Mouse (Mus musculus) ES-Bruce4 (cell line): ENCODE results near the gene Spata13. TPM values are rescaled to one million over a fixed set of nuclear protein-coding genes. Genes with fewer than 3 reads are reported as not detected.

Source experiments
- H3K27ac ChIP-seq: 2 replicates; pipeline ENCODE4 v1.5.1; 2012; ENCODE audit warnings: low read length, inconsistent platforms; ENCODE audit not compliant: insufficient read depth
- H3K27me3 ChIP-seq: 2 replicates; pipeline ENCODE4 v1.6.1; 2012; ENCODE audit warnings: mild to moderate bottlenecking, low read length, inconsistent platforms; ENCODE audit not compliant: control insufficient read depth, poor library complexity, insufficient read depth, severe bottlenecking
- H3K36me3 ChIP-seq: 2 replicates; pipeline ENCODE4 v1.6.1; 2012; ENCODE audit warnings: inconsistent platforms, mild to moderate bottlenecking, low read length, moderate library complexity; ENCODE audit not compliant: control insufficient read depth, poor library complexity, insufficient read depth, severe bottlenecking
- H3K4me1 ChIP-seq: one replicate; pipeline ENCODE4 v1.8.1; 2011; ENCODE audit warnings: low read length; ENCODE audit not compliant: control insufficient read depth, insufficient read depth
- H3K4me3 ChIP-seq: 2 replicates; pipeline ENCODE4 v1.5.1; 2011; ENCODE audit warnings: low read depth, mild to moderate bottlenecking, low read length
- H3K9ac ChIP-seq: 2 replicates; pipeline ENCODE4 v1.6.1; 2012; ENCODE audit warnings: low read depth, mild to moderate bottlenecking, inconsistent platforms; ENCODE audit not compliant: poor library complexity, severe bottlenecking
- H3K9me3 ChIP-seq: replicated peaks from 2 replicates; pipeline ENCODE4 v1.6.1; 2012; ENCODE audit warnings: mild to moderate bottlenecking, low read length, inconsistent platforms; ENCODE audit not compliant: control insufficient read depth, poor library complexity, insufficient read depth, severe bottlenecking
- CTCF ChIP-seq: IDR thresholded peaks from one replicate; pipeline ENCODE4 v1.8.1; 2011; ENCODE audit warnings: low read depth, low read length
- EP300 ChIP-seq: IDR thresholded peaks from 2 replicates; pipeline ENCODE4 v1.6.1; 2011; ENCODE audit warnings: low read depth, low read length; ENCODE audit not compliant: insufficient read depth
- POLR2A ChIP-seq: IDR thresholded peaks from one replicate; pipeline ENCODE4 v1.8.1; 2011; ENCODE audit warnings: low read length; ENCODE audit not compliant: insufficient read depth
- polyA plus RNA-seq: library from polyadenylated mRNA; stranded (reverse); fragments of >200 nt; gene quantifications from 2 replicates; pipeline ENCODE4 v1.2.4, GENCODE M21; 2011; ENCODE audit warnings: low read depth; ENCODE audit not compliant: missing spikeins, insufficient read depth, insufficient read length

Spata13 gene
- polyA plus RNA-seq, 1 experiment = 38.5 TPM

GRCm38 (mm10) chr14:60739155-60739554 lies 105.4 kb downstream of the Spata13 start:
- Histone ChIP-seq H3K4me3 (no peak overlapping the region), H3K27me3 (no peaks in the 10 kb centered on the region), H3K27ac (no peak overlapping the region), H3K36me3 (no peaks in the 10 kb centered on the region), H3K9ac (no peak overlapping the region), H3K9me3 (no peaks in the 10 kb centered on the region), H3K4me1 (peaks cover 12% of the 10 kb centered on the region)
- TF ChIP-seq CTCF = no peak
- no peak for TF ChIP-seq POLR2A
- TF ChIP-seq EP300 = no peak

- H3K9ac ChIP-seq = no peak overlapping the region
- no peaks in the 10 kb centered on the region for H3K36me3 ChIP-seq
- H3K4me1 ChIP-seq = peaks cover 12% of the 10 kb centered on the region
- no peak overlapping the region for H3K4me3 ChIP-seq
- TF ChIP-seq EP300 (no peak), CTCF (no peak), POLR2A (no peak)
- H3K27me3 ChIP-seq = no peaks in the 10 kb centered on the region
- no peaks in the 10 kb centered on the region for H3K9me3 ChIP-seq
- H3K27ac ChIP-seq = no peak overlapping the region
These were observed 105.8 kb downstream of the Spata13 start for GRCm38 (mm10) chr14:60739616-60740015.

- Histone ChIP-seq H3K27ac (no peak overlapping the region), H3K9ac (no peak overlapping the region), H3K27me3 (no peaks in the 10 kb centered on the region), H3K4me1 (peaks cover 9% of the 10 kb centered on the region), H3K36me3 (no peaks in the 10 kb centered on the region), H3K9me3 (no peaks in the 10 kb centered on the region), H3K4me3 (no peak overlapping the region)
- TF ChIP-seq CTCF (no peak), POLR2A (no peak), EP300 (no peak)
These were observed 106.7 kb downstream of the Spata13 start for GRCm38 (mm10) chr14:60740507-60740906.

GRCm38 (mm10) chr14:60741033-60741432 lies 107.2 kb downstream of the Spata13 start:
- Histone ChIP-seq H3K4me1 (peaks cover 8% of the 10 kb centered on the region), H3K9me3 (no peaks in the 10 kb centered on the region), H3K27ac (no peak overlapping the region), H3K36me3 (no peaks in the 10 kb centered on the region), H3K9ac (no peak overlapping the region), H3K27me3 (no peaks in the 10 kb centered on the region), H3K4me3 (no peak overlapping the region)
- TF ChIP-seq EP300 (no peak), CTCF (no peak), POLR2A (no peak)

GRCm38 (mm10) chr14:60741490-60741981 lies 107.7 kb downstream of the Spata13 start:
- H3K4me1 ChIP-seq = peaks cover 6% of the 10 kb centered on the region
- TF ChIP-seq CTCF (no peak), EP300 (no peak), POLR2A (no peak)
- H3K27me3 ChIP-seq = no peaks in the 10 kb centered on the region
- no peak overlapping the region for H3K9ac ChIP-seq
- no peak overlapping the region for H3K4me3 ChIP-seq
- no peak overlapping the region for H3K27ac ChIP-seq
- no peaks in the 10 kb centered on the region for H3K36me3 ChIP-seq
- H3K9me3 ChIP-seq = no peaks in the 10 kb centered on the region

GRCm38 (mm10) chr14:60743681-60744080 lies 109.9 kb downstream of the Spata13 start:
- Histone ChIP-seq H3K4me3 (no peak overlapping the region), H3K9ac (no peak overlapping the region), H3K9me3 (no peaks in the 10 kb centered on the region), H3K4me1 (no peaks in the 10 kb centered on the region), H3K27ac (no peak overlapping the region), H3K36me3 (peaks cover 3% of the 10 kb centered on the region; the same call in 1 of the 2 replicates), H3K27me3 (no peaks in the 10 kb centered on the region)
- TF ChIP-seq CTCF (no peak), EP300 (no peak), POLR2A (no peak)

GRCm38 (mm10) chr14:60745201-60745600 lies 111.4 kb downstream of the Spata13 start:
- Histone ChIP-seq H3K4me3 (no peak overlapping the region), H3K36me3 (peaks cover 3% of the 10 kb centered on the region; the same call in 1 of the 2 replicates), H3K9me3 (no peaks in the 10 kb centered on the region), H3K27ac (no peak overlapping the region), H3K4me1 (no peaks in the 10 kb centered on the region), H3K9ac (no peak overlapping the region), H3K27me3 (no peaks in the 10 kb centered on the region)
- TF ChIP-seq EP300 = no peak
- no peak for TF ChIP-seq POLR2A
- no peak for TF ChIP-seq CTCF
